Mouse (Mus musculus): ENCODE results near the gene Qtrt1. TPM values are rescaled to one million over a fixed set of nuclear protein-coding genes. Genes with fewer than 3 reads are reported as not detected.

The Qtrt1 gene
- total RNA-seq (2021): 10 to 100 TPM; 36.6 to 44.2 TPM

DNA sequence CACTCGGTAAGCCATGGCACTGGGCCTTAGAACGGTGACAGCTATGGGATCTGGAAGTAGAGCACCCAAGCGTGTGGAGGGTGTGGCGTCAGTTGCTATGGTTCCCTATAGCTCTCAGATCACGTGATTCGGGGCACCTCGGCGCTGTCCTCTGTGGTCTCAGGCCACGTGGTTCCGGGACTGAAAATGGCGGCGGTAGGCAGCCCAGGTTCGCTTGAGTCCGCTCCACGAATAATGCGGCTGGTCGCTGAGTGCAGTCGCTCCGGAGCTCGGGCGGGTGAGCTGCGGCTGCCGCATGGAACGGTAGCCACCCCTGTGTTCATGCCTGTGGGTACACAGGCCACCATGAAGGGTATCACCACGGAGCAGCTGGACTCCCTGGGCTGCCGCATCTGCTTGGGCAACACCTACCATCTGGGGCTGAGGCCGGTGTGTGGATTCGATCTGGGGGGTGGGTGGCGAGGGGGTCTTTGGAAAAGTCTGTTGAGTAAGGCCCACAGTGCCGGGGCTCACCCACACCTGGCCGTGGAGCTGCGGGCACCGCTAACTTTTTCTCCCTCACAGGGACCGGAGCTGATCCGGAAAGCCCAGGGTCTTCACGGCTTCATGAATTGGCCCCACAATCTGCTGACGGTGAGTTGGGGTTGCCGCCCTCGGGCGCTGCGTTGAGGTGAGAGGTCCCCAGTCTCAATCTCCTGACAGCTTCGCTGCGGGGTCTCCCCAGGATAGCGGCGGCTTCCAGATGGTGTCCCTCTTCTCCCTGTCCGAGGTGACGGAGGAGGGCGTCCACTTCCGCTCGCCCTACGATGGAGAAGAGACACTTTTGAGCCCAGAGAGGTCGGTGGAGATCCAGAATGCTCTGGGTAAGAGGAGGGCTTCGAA lies at the start of gene Qtrt1:
TSS of gene Qtrt1 (plus strand) at position 169 of the 882 bp plus-strand sequence.
- peak; percentile 84 to 85 for DNase-seq

- peak; percentile 55 for DNase-seq
These were observed 45.0 kb upstream of the Qtrt1 start for GRCm38 (mm10) chr9:21366541-21367220.

- peak; percentile 100 for DNase-seq
These were observed 44.1 kb upstream of the Qtrt1 start, which contains the start of gene Ilf3 for GRCm38 (mm10) chr9:21367357-21368111. TSS of gene Ilf3 (plus strand) at chr9:21367871.

DNA sequence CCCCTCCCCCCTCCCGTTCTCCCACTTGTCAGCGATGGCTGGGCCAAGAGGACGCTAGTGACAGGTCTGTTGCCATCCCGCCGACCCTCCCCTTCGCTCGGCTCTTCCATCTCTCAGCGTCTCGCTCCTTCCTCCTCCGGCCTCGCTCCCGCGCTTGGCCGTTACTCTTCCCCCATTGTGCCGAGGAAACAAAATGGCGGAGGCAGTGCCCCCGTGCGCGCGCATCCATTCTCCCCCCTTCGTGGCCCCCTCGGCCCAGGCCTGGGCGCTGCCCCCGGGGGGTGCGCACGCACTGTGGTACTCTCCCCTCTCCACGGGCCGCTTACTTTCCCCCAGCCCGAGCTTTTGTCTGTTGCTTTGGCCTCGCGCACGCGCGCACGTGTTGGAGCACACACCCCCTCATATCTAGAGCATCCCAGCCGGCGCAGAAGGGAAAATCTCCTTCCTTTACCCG lies 43.5 kb upstream of the Qtrt1 start:
- DNase-seq: peak; percentile 61

DNA sequence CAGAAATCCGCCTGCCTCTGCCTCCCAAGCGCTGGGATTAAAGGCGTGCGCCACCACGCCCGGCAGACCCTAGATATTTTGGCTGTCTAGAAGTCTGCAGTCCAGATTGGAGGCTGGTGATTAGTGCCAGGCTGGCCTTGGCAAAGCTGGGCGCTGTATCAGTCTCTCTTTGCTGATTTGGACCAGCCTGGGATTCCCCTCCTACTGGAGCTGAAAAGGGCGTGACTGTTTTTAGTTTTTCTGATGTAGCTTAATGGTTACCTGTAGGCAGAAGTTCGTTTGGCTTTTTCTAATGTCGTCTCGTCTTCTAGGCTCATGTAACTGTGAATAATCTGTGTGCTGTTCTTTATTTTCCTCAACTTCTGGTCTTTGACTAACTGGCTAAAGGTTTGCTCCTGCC lies 42.6 kb upstream of the Qtrt1 start:
- DNase-seq: no peak

- no peak for DNase-seq
These were observed 40.8 kb upstream of the Qtrt1 start for GRCm38 (mm10) chr9:21370876-21371275.

DNA sequence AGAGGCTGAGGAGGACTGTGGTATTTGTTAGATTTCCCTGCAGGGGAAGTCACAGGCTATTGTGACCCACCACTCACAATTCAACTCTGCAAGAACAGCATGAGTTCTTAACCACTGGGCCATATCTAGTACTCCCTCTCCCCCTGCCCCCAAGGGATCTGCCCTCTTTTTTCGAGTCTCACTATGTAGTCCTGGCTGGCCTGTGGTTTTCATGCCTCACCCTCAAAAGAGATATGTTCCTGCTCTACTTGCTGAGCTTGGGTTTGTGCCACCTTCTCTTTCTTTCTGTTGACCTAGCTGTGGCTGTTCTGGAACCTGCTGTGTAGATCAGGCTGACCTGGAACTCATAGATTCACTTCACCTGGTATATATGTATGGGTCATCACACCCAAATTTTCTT lies 39.1 kb upstream of the Qtrt1 start:
- no peak for DNase-seq

- DNase-seq: no peak
These were observed 32.4 kb upstream of the Qtrt1 start for GRCm38 (mm10) chr9:21379195-21379594.

DNA sequence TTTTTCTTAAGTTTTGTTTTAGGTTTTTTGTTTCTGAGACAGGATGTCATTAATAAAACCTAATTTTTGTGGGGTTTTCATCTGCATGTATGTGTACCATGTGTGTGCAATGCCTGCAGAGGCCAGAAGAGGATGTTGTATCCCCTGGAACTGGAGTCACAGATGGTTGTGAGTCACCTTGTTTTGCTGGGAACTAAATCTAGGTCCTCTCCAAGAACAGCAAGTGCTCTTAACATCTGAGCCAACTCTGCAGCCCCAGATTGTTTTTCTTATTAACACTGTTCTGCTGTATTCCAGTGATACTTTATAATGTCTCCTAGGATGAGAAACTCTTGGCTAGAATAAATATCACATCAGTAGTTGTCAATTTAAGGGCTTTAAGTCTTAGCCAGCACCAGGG lies 30.8 kb upstream of the Qtrt1 start:
- DNase-seq: no peak

DNA sequence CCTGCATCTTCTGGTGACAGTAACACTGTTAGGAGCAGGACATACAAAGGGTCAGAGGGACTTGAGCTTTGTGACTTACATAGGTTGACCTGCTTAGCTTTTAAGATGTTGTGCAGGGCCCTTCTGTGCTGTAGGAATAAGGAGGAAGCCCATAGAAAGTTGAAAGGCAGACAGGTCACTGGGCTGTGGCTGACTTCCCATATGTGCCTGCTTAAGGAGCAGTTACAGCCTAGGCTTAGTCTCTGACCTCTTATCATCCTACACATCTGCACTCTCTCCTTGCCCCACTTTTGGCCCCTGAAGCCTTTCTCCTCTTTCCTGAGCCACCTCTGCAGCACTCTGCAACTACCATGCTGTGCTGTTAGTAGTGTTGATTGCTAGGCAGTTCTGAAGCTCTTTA lies 27.7 kb upstream of the Qtrt1 start:
- no peak for DNase-seq

GRCm38 (mm10) chr9:21392646-21393175 lies 18.9 kb upstream of the Qtrt1 start:
- DNase-seq: no peak

GRCm38 (mm10) chr9:21395692-21396091 lies 15.9 kb upstream of the Qtrt1 start:
- no peak for DNase-seq

DNA sequence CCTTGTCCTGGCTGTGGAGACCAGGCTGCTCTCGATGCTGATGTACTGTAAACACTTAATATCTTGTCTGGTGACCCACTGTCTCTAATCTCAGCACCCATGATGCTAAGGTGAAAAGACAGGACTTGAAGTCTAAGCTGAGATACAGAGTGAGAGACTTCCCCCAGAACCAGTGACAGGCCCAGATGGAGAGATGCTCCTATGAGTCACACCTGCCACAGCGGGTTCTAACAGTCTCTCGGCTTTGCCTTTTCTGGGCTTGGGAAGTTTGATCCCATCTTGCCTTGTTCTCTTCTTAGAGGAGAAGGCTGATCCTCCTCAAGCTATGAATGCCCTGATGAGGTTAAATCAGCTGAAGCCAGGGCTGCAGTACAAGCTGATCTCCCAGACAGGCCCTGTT lies 14.5 kb upstream of the Qtrt1 start:
- no peak for DNase-seq

- DNase-seq: no peak
These were observed 10.6 kb upstream of the Qtrt1 start for GRCm38 (mm10) chr9:21401042-21401441.

GRCm38 (mm10) chr9:21402764-21403253 lies 8.8 kb upstream of the Qtrt1 start:
- DNase-seq: no peak

DNA sequence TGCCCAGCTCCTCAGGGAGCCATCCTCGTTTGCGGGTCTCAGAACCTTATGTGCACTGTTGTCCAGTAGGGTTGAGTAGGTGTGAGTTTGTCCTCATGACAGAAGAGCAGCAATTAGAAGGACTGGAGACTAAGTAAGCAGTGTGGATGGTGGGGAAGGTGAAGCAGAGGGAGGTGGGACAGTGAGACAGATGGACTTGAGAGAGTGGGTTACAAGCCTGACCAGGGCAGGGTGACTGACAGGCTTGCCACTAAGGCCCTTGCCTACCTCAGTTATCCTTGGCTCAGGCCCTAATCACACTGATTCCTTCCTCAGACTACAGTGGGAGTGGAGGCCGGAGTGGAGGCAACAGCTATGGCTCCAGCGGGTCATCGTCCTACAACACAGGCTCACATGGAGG lies 7.9 kb upstream of the Qtrt1 start:
- DNase-seq: no peak

DNA sequence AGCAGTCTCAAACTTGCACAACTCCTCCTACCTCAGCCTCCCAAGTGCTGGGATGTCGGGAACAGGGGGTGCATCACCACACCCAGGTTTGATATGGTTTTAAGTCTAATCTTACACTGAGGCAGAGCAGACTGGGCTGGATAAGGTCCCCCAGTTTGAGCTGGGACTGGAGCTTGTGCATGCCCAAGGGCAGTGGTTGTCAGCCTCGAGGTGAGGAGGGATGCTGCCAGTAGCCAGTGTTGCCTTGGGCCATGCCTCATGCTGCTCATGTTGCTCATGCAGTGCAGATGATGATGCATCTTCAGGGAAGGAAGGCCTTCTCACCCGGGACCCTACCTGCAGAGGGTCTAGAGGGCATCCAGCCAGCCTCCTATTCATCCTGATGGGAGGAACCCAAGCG lies 6.1 kb upstream of the Qtrt1 start:
- no peak for DNase-seq

DNA sequence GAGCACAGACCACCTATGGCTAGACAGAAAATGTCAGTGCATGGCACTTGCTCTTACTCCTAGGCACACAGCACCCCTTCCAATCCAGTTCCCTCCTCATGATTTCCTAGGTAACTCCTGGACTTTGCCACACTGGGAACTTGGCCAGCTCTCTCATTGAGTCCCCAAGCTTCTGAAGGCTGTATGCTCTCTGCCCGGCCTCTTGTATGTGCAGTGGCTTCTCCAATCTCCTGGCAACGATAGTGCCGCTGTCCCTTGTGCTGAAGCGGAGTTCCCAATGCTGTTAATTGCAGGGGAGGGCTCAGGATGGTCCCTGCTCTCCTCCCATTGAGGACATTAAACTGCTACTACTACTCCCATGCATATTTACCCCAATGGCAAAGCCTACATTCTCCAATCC lies 3.7 kb upstream of the Qtrt1 start:
- no peak for DNase-seq

GRCm38 (mm10) chr9:21408624-21409023 lies 3.0 kb upstream of the Qtrt1 start:
- no peak for DNase-seq

- DNase-seq: peak; percentile 81 to 88
These were observed 1.9 kb upstream of the Qtrt1 start for GRCm38 (mm10) chr9:21409592-21410317.

GRCm38 (mm10) chr9:21417866-21418265 lies 6.2 kb downstream of the Qtrt1 start:
- no peak for DNase-seq

GRCm38 (mm10) chr9:21419646-21420045 lies 8.0 kb downstream of the Qtrt1 start:
- DNase-seq: no peak
